Mouse (Mus musculus): ENCODE measurements around the gene Nedd9. TPM values are rescaled to one million over a fixed set of nuclear protein-coding genes. Genes with fewer than 3 reads are reported as not detected.

Nedd9 gene
- total and polyA plus RNA-seq, 3 experiments = 0.49 to 1.4 TPM; not detected in 1

DNA sequence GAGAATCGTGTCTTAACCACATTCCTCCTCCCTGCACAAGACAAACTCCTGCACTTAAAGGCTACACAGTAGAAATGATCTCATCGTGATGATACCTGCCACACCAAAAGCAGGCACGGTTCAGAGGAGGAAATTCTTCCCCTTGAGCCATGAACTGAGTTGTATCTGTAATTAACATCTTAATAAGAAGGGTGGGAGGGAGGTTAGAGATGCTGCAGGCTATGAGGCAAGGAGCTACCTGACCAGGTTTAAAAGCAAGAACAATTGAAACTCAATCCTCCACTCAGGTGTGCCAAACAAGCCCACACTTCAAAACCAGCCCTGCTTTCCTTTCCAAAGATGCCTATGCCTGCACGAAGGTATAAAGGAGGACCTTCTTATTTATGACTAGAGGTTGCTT lies 137.4 kb downstream of the Nedd9 start:
- ATAC-seq (ENCODE audit: extremely low read depth, insufficient number of reproducible peaks, low FRiP score, poor library complexity, severe bottlenecking) (no peak), DNase-seq (ENCODE audit: low spot score) (no peak)
- Histone ChIP-seq H3K27me3 (ENCODE audit: insufficient read depth, low read length) (no peaks in the 10 kb centered on the region), H3K4me1 (ENCODE audit: insufficient read depth, low read depth, low read length) (no peaks in the 10 kb centered on the region), H3K9me3 (replicated peaks) (no peaks in the 10 kb centered on the region), H3K4me3 (ENCODE audit: low read depth, low read length) (no peak overlapping the region), H3K36me3 (replicated peaks) (no peaks in the 10 kb centered on the region)
- TF ChIP-seq POLR2AphosphoS5 (IDR thresholded peaks at IDR 0.05; ENCODE audit: insufficient replicate concordance, low read depth, low read length) = no peak
- no peak for TF ChIP-seq TAL1 (conservative IDR thresholded peaks at IDR 0.05; ENCODE audit: low read depth, low read length)
- no peak for TF ChIP-seq GATA2 (IDR thresholded peaks at IDR 0.05; ENCODE audit: borderline replicate concordance, low read depth, low read length)
- TF ChIP-seq CTCF (IDR thresholded peaks at IDR 0.05; ENCODE audit: low read depth, low read length) = no peak
- TF ChIP-seq GATA1 (IDR thresholded peaks at IDR 0.05; ENCODE audit: borderline replicate concordance, low read length) = no peak

DNA sequence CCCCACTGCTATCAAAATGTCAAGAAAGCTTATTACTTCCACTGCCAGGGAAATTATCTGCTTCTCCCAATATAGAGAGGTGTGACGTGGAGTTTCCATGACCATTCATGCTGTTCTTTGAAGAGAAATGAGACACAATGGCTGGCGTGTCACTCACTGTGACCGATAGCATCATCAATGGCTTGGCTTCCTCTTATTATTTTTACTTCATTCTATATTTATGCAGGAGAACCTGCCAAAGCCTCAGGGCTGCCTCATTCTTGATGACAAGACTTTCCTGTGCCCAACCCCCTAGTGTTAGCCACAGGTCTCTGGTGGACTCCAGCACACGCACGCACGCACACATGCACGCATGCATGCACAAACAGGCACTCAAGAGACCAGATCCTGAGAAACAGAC lies 141.4 kb downstream of the Nedd9 start:
- H3K4me1 ChIP-seq (ENCODE audit: insufficient read depth, low read depth, low read length) = no peaks in the 10 kb centered on the region
- ATAC-seq (ENCODE audit: extremely low read depth, insufficient number of reproducible peaks, low FRiP score, poor library complexity, severe bottlenecking) (no peak), DNase-seq (ENCODE audit: low spot score) (no peak)
- no peaks in the 10 kb centered on the region for H3K9me3 ChIP-seq (replicated peaks)
- no peak overlapping the region for H3K4me3 ChIP-seq (ENCODE audit: low read depth, low read length)
- H3K27me3 ChIP-seq (ENCODE audit: insufficient read depth, low read length) = no peaks in the 10 kb centered on the region
- TF ChIP-seq POLR2AphosphoS5 (IDR thresholded peaks at IDR 0.05; ENCODE audit: insufficient replicate concordance, low read depth, low read length) (no peak), CTCF (IDR thresholded peaks at IDR 0.05; ENCODE audit: low read depth, low read length) (no peak), TAL1 (conservative IDR thresholded peaks at IDR 0.05; ENCODE audit: low read depth, low read length) (no peak), GATA2 (IDR thresholded peaks at IDR 0.05; ENCODE audit: borderline replicate concordance, low read depth, low read length) (no peak), GATA1 (IDR thresholded peaks at IDR 0.05; ENCODE audit: borderline replicate concordance, low read length) (no peak)
- no peaks in the 10 kb centered on the region for H3K36me3 ChIP-seq (replicated peaks)

DNA sequence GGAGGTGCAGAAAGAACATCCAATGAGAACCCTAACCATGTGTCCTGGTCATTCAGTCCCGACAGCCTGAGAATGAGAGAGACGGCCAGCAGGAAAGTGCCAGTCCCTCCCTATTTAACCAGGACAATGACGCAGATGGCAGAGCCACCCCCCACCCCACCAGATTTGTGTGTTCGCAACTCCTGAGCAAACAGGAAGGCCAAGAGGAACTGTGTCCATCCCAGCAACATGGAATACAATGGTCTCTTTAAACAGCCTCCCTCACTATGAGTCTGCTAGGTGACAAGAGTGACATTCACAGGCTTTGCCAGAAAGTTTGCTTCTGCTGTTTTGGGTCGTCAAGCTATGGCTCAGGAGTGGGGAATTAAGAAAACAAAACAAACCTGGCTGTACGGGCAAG lies 141.9 kb downstream of the Nedd9 start:
- Histone ChIP-seq H3K9me3 (replicated peaks) (no peaks in the 10 kb centered on the region), H3K27me3 (ENCODE audit: insufficient read depth, low read length) (no peaks in the 10 kb centered on the region), H3K4me1 (ENCODE audit: insufficient read depth, low read depth, low read length) (no peaks in the 10 kb centered on the region), H3K4me3 (ENCODE audit: low read depth, low read length) (no peak overlapping the region), H3K36me3 (replicated peaks) (no peaks in the 10 kb centered on the region)
- TF ChIP-seq CTCF (IDR thresholded peaks at IDR 0.05; ENCODE audit: low read depth, low read length) = no peak
- TF ChIP-seq GATA1 (IDR thresholded peaks at IDR 0.05; ENCODE audit: borderline replicate concordance, low read length) = no peak
- TF ChIP-seq GATA2 (IDR thresholded peaks at IDR 0.05; ENCODE audit: borderline replicate concordance, low read depth, low read length) = no peak
- TF ChIP-seq TAL1 (conservative IDR thresholded peaks at IDR 0.05; ENCODE audit: low read depth, low read length) = no peak
- no peak for TF ChIP-seq POLR2AphosphoS5 (IDR thresholded peaks at IDR 0.05; ENCODE audit: insufficient replicate concordance, low read depth, low read length)
- DNase-seq (ENCODE audit: low spot score) = no peak
- no peak for ATAC-seq (ENCODE audit: extremely low read depth, insufficient number of reproducible peaks, low FRiP score, poor library complexity, severe bottlenecking)

DNA sequence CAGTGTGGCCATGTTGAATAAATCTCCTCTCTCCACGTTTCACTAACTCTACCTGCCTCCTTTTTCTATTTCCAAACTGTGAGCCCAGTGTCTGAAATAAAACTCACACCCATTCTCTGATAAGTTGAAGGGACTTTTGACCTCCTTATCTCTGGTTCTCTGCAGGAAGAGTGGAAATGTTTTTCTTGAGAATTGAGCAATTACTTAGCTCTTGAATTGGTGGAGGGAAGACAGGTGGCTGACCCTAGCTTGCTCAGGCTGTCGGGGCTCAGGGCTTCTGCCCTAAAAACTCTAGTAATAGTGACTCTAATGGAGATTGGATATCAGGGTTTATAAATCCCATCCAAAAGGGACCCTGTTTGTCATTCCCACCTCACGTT lies 143.3 kb downstream of the Nedd9 start:
- no peaks in the 10 kb centered on the region for H3K36me3 ChIP-seq (replicated peaks)
- no peaks in the 10 kb centered on the region for H3K27me3 ChIP-seq (ENCODE audit: insufficient read depth, low read length)
- no peak for ATAC-seq (ENCODE audit: extremely low read depth, insufficient number of reproducible peaks, low FRiP score, poor library complexity, severe bottlenecking)
- H3K4me3 ChIP-seq (ENCODE audit: low read depth, low read length) = no peak overlapping the region
- no peak for DNase-seq (ENCODE audit: low spot score)
- H3K9me3 ChIP-seq (replicated peaks) = no peaks in the 10 kb centered on the region
- TF ChIP-seq POLR2AphosphoS5 (IDR thresholded peaks at IDR 0.05; ENCODE audit: insufficient replicate concordance, low read depth, low read length) (no peak), TAL1 (conservative IDR thresholded peaks at IDR 0.05; ENCODE audit: low read depth, low read length) (no peak), GATA1 (IDR thresholded peaks at IDR 0.05; ENCODE audit: borderline replicate concordance, low read length) (no peak), CTCF (IDR thresholded peaks at IDR 0.05; ENCODE audit: low read depth, low read length) (no peak), GATA2 (IDR thresholded peaks at IDR 0.05; ENCODE audit: borderline replicate concordance, low read depth, low read length) (no peak)
- H3K4me1 ChIP-seq (ENCODE audit: insufficient read depth, low read depth, low read length) = no peaks in the 10 kb centered on the region

DNA sequence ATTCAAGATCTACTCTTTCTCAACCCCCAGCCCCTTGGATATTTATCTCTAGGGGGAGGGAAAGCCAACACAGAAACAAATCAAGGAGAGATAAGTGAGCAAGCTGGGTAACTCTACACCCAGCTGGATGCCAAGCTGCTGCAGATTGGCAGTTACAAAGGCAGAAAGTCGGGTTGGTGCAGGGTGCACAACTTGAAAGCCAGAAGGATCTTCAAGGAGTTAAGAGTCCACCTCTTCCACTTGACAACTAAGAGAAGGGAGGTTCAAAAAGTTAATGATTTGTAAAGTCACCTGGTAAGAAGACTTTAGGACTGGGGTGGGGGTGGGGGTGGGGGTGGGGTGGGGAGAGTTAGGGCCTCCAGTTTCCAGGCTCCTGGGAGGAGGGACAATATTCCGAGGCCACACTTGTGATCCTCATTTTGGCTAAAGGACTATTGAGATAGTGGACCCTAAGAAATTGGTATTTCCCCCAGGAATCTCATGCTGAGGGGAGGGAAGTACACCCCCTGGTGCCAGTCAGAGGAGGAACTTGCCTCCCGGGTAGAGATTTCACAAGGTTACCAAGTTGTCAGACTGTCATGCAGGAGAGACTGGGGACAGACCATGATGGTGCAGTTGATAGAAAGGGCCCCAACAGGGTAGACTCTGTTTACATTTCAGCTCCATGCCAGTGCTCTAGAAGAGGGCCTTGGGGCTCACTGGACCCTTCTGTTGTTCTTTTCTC lies 143.8 kb downstream of the Nedd9 start:
- TF ChIP-seq CTCF (IDR thresholded peaks at IDR 0.05; ENCODE audit: low read depth, low read length) = no peak
- TF ChIP-seq TAL1 (conservative IDR thresholded peaks at IDR 0.05; ENCODE audit: low read depth, low read length) = no peak
- TF ChIP-seq GATA2 (IDR thresholded peaks at IDR 0.05; ENCODE audit: borderline replicate concordance, low read depth, low read length) = no peak
- TF ChIP-seq GATA1 (IDR thresholded peaks at IDR 0.05; ENCODE audit: borderline replicate concordance, low read length) = no peak
- no peak for TF ChIP-seq POLR2AphosphoS5 (IDR thresholded peaks at IDR 0.05; ENCODE audit: insufficient replicate concordance, low read depth, low read length)
- H3K4me1 ChIP-seq (ENCODE audit: insufficient read depth, low read depth, low read length) = no peaks in the 10 kb centered on the region
- H3K4me3 ChIP-seq (ENCODE audit: low read depth, low read length) = no peak overlapping the region
- no peaks in the 10 kb centered on the region for H3K27me3 ChIP-seq (ENCODE audit: insufficient read depth, low read length)
- DNase-seq (ENCODE audit: low spot score) (no peak), ATAC-seq (ENCODE audit: extremely low read depth, insufficient number of reproducible peaks, low FRiP score, poor library complexity, severe bottlenecking) (no peak)
- no peaks in the 10 kb centered on the region for H3K9me3 ChIP-seq (replicated peaks)
- no peaks in the 10 kb centered on the region for H3K36me3 ChIP-seq (replicated peaks)

DNA sequence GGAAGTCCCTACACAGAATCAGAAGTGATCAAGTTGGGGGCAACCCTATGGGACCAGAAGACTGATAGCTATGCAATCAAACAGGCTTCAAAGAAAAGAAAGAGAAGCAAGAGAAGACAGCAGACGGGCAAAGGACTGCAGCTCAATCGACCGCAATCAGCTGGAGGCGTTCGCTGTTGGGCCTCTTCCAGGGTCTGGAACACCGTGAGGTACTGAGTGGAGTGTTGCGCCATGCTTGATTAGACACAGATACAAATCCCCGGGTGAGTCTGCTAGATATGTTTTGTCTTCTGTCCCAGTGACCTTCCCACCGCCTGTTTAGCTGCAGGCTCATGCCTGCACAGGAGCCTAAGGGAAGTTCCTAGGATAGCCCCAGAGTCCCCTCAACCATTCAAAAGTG lies 145.7 kb downstream of the Nedd9 start:
- DNase-seq (ENCODE audit: low spot score) = no peak
- H3K36me3 ChIP-seq (replicated peaks) = no peaks in the 10 kb centered on the region
- ATAC-seq (ENCODE audit: extremely low read depth, insufficient number of reproducible peaks, low FRiP score, poor library complexity, severe bottlenecking) = no peak
- TF ChIP-seq GATA1 (IDR thresholded peaks at IDR 0.05; ENCODE audit: borderline replicate concordance, low read length) (no peak), CTCF (IDR thresholded peaks at IDR 0.05; ENCODE audit: low read depth, low read length) (no peak), GATA2 (IDR thresholded peaks at IDR 0.05; ENCODE audit: borderline replicate concordance, low read depth, low read length) (no peak), POLR2AphosphoS5 (IDR thresholded peaks at IDR 0.05; ENCODE audit: insufficient replicate concordance, low read depth, low read length) (no peak), TAL1 (conservative IDR thresholded peaks at IDR 0.05; ENCODE audit: low read depth, low read length) (no peak)
- H3K27me3 ChIP-seq (ENCODE audit: insufficient read depth, low read length) = no peaks in the 10 kb centered on the region
- no peaks in the 10 kb centered on the region for H3K9me3 ChIP-seq (replicated peaks)
- H3K4me3 ChIP-seq (ENCODE audit: low read depth, low read length) = no peak overlapping the region
- H3K4me1 ChIP-seq (ENCODE audit: insufficient read depth, low read depth, low read length) = no peaks in the 10 kb centered on the region
